Mouse (Mus musculus) kidney, embryonic 14.5 days (tissue): ENCODE measurements at regions not wholly inside any gene's neighbourhood (a gene's known extent, or its start where the extent isn't known, plus 50 kb on each side); places are given as distances from the start of the nearest gene placed in this dataset.

ENCODE experiments used
- ATAC-seq: fragments of 200-750 bp; cut with Nextera tagmentation; 2 replicates; pipeline ENCODE4 v1.8.0; 2017; ENCODE audit warnings: moderate number of reproducible peaks, mild to moderate bottlenecking, moderate TSS enrichment, moderate library complexity; ENCODE audit not compliant: low FRiP score, low TSS enrichment
- H3K27ac ChIP-seq: fragments of 300-500 bp; sonication (generic); 2 replicates; pipeline ENCODE4 v1.5.1; 2014; ENCODE audit warnings: low read depth, mild to moderate bottlenecking, low read length, moderate library complexity, mixed read lengths
- H3K27me3 ChIP-seq: fragments of 300-500 bp; sonication (generic); 2 replicates; pipeline ENCODE4 v1.6.1; 2014; ENCODE audit warnings: mild to moderate bottlenecking, low read length; ENCODE audit not compliant: control insufficient read depth, insufficient read depth
- H3K36me3 ChIP-seq: fragments of 300-500 bp; sonication (generic); 2 replicates; pipeline ENCODE4 v1.6.1; 2014; ENCODE audit warnings: low read length, mixed read lengths; ENCODE audit not compliant: control insufficient read depth, insufficient read depth
- H3K4me1 ChIP-seq: fragments of 300-500 bp; sonication (generic); 2 replicates; pipeline ENCODE4 v1.6.1; 2014; ENCODE audit warnings: low read length, mixed read lengths; ENCODE audit not compliant: control insufficient read depth, insufficient read depth
- H3K4me2 ChIP-seq: fragments of 300-500 bp; sonication (generic); replicated peaks from 2 replicates; pipeline ENCODE4 v1.6.1; 2014; ENCODE audit warnings: low read depth, mild to moderate bottlenecking, low read length
- H3K4me3 ChIP-seq: fragments of 300-500 bp; sonication (generic); 2 replicates; pipeline ENCODE4 v1.5.1; 2014; ENCODE audit warnings: mild to moderate bottlenecking, low read length
- H3K9ac ChIP-seq: fragments of 300-500 bp; sonication (generic); 2 replicates; pipeline ENCODE4 v1.6.1; 2014; ENCODE audit warnings: low read depth, mild to moderate bottlenecking, low read length, moderate library complexity
- H3K9me3 ChIP-seq: fragments of 300-500 bp; sonication (generic); 2 replicates; pipeline ENCODE4 v1.6.1; 2016; ENCODE audit warnings: low read length; ENCODE audit not compliant: control insufficient read depth
- WGBS: fragments of 180-500 bp; shearing (Covaris S2); extraction: QIAGEN DNeasy Blood & Tissue Kit; methylation state at CpG from one replicate; pipeline ENCODE4 v1.1.7; 2014; 5-methylcytosine and 5-hydroxymethylcytosine counted together

DNA sequence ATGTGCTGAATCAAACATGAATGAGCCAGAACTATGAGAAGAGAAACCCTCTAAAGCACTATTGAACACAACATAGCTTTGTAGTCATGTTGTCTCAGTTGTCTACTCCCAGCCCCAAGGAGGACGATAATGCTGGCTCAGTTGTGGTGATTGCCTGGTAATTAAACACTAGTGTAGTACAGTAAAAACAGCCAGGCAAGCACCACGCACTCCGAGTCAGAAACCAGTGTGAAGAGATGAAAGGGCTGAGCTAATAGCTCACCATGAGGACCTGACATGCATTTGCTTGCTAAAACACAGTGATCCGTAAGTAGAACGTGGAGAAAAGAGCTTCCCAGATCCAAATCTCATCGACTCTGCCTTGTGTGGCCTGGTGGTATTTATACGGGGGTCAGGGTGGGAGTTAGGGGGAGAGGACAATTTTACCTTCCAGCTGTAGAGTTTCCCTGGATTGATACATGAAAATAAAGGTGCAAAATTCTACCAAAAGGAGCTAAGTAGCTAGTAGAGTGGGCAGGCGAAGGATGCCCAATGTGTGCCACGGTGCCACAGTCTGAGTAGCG is 80.0 kb upstream of the Otx2 start:
- Histone ChIP-seq H3K27me3 (peaks cover 41% of the 10 kb centered on the region), H3K9ac (no peak overlapping the region), H3K4me2 (no peak overlapping the region), H3K4me3 (no peak overlapping the region), H3K36me3 (no peaks in the 10 kb centered on the region), H3K9me3 (no peaks in the 10 kb centered on the region), H3K27ac (no peak overlapping the region), H3K4me1 (no peaks in the 10 kb centered on the region)
- 15% methylated on average over 10 of the region's 10 CpGs for WGBS
- ATAC-seq: no peak

- Histone ChIP-seq H3K9me3 (no peaks in the 10 kb centered on the region), H3K4me1 (no peaks in the 10 kb centered on the region)
These were observed 79.5 kb upstream of the Otx2 start for GRCm38 (mm10) chr14:48753084-48753483.

DNA sequence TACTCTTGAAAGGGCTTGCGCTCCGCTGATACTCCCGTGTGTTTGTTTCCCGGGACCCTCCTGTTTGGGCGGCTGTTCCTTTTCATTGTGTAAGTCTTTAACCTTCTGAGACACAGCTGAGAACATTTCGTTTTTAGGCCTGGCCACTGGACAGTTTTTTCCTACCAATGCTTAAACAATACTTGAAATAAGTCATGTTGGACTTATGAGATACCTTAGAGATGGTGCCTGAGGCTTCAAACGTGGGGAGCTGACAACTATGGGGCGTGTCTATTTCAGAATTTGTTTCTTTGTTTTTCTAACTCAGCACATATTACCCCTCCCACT is 78.9 kb upstream of the Otx2 start:
- no peak overlapping the region for H3K4me3 ChIP-seq
- WGBS: 23% methylated on average over 8 of the region's 8 CpGs
- no peaks in the 10 kb centered on the region for H3K9me3 ChIP-seq
- no peak overlapping the region for H3K9ac ChIP-seq
- ATAC-seq: no peak
- no peaks in the 10 kb centered on the region for H3K36me3 ChIP-seq
- peaks cover 41% of the 10 kb centered on the region for H3K27me3 ChIP-seq
- H3K4me2 ChIP-seq: no peak overlapping the region; the same call in 1 of the 2 replicates
- H3K27ac ChIP-seq: no peak overlapping the region
- no peaks in the 10 kb centered on the region for H3K4me1 ChIP-seq

More at GRCm38 (mm10) chr14:48753084-48753483, 79.5 kb upstream of the Otx2 start:
- Histone ChIP-seq H3K4me3 (no peak overlapping the region), H3K27ac (no peak overlapping the region), H3K36me3 (no peaks in the 10 kb centered on the region), H3K4me2 (no peak overlapping the region), H3K9ac (no peak overlapping the region), H3K27me3 (peaks cover 41% of the 10 kb centered on the region)
- ATAC-seq: no peak
- 28% methylated on average over 7 of the region's 7 CpGs for WGBS

- ATAC-seq: no peak
- no peaks in the 10 kb centered on the region for H3K36me3 ChIP-seq
- H3K9me3 ChIP-seq: no peaks in the 10 kb centered on the region
- 11% methylated on average over 18 of the region's 18 CpGs for WGBS
- no peak overlapping the region; the same call in 1 of the 2 replicates for H3K4me2 ChIP-seq
- H3K27me3 ChIP-seq: peaks cover 41% of the 10 kb centered on the region
- H3K9ac ChIP-seq: no peak overlapping the region
- H3K4me3 ChIP-seq: no peak overlapping the region
- no peaks in the 10 kb centered on the region for H3K4me1 ChIP-seq
- no peak overlapping the region for H3K27ac ChIP-seq
These were observed 78.3 kb upstream of the Otx2 start for GRCm38 (mm10) chr14:48751751-48752578.

DNA sequence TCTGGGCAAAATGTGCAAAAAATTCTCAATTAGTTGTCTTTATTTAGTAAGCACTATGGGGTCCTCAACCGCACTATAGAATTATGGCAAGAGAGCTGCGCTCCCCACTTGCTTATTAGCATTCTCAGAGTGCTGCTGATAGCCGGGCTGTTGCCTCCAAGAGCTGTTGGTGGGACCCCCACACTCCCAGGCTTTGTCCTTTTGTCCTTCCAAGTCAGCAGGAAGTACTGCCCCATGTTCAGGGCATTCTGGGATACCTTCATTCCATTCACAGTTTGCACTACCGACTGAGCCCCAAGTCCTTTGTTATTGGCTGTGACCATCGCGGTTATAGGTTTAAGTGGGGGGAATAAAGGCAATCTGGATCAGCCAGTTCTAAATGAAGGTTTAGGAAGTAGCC is 77.4 kb upstream of the Otx2 start:
- no peak for ATAC-seq
- H3K36me3 ChIP-seq: no peaks in the 10 kb centered on the region
- peaks cover 41% of the 10 kb centered on the region for H3K27me3 ChIP-seq

GRCm38 (mm10) chr14:48748976-48749375 is 75.4 kb upstream of the Otx2 start:
- no peak overlapping the region for H3K27ac ChIP-seq
- no peak overlapping the region for H3K4me3 ChIP-seq
- H3K27me3 ChIP-seq: peaks cover 36% of the 10 kb centered on the region
- no peak for ATAC-seq
- H3K4me1 ChIP-seq: no peaks in the 10 kb centered on the region
- H3K9me3 ChIP-seq: no peaks in the 10 kb centered on the region
- H3K9ac ChIP-seq: no peak overlapping the region
- 92% methylated on average over 12 of the region's 12 CpGs for WGBS
- no peak overlapping the region for H3K4me2 ChIP-seq
- no peaks in the 10 kb centered on the region for H3K36me3 ChIP-seq

More for the DNA sequence above, 77.4 kb upstream of the Otx2 start:
- Histone ChIP-seq H3K4me2 (no peak overlapping the region), H3K9me3 (no peaks in the 10 kb centered on the region), H3K4me3 (no peak overlapping the region), H3K27ac (no peak overlapping the region), H3K4me1 (no peaks in the 10 kb centered on the region), H3K9ac (no peak overlapping the region)
- WGBS: 27% methylated on average over 6 of the region's 6 CpGs

- WGBS: 79% methylated on average over 1 of the region's 1 CpGs
- Histone ChIP-seq H3K4me1 (no peaks in the 10 kb centered on the region), H3K36me3 (no peaks in the 10 kb centered on the region), H3K4me3 (no peak overlapping the region), H3K9me3 (no peaks in the 10 kb centered on the region), H3K27me3 (peaks cover 29% of the 10 kb centered on the region), H3K4me2 (no peak overlapping the region), H3K27ac (no peak overlapping the region), H3K9ac (no peak overlapping the region)
- no peak for ATAC-seq
These were observed 74.3 kb upstream of the Otx2 start for GRCm38 (mm10) chr14:48747936-48748335.

- H3K4me2 ChIP-seq: no peak overlapping the region
- ATAC-seq: no peak
- H3K4me1 ChIP-seq: no peaks in the 10 kb centered on the region
- H3K9me3 ChIP-seq: no peaks in the 10 kb centered on the region
- no peaks in the 10 kb centered on the region for H3K36me3 ChIP-seq
- H3K9ac ChIP-seq: no peak overlapping the region
- no peak overlapping the region for H3K4me3 ChIP-seq
- H3K27ac ChIP-seq: no peak overlapping the region
- 70% methylated on average over 7 of the region's 7 CpGs for WGBS
- 0 out of 2 replicates have a peak, but pooled peaks cover 2% of the 10 kb centered on the region for H3K27me3 ChIP-seq
These were observed 67.5 kb upstream of the Otx2 start for GRCm38 (mm10) chr14:48740942-48741602.

- H3K9me3 ChIP-seq: no peaks in the 10 kb centered on the region
- WGBS: 90% methylated on average over 4 of the region's 4 CpGs
- no peak overlapping the region for H3K9ac ChIP-seq
- H3K4me2 ChIP-seq: no peak overlapping the region
- no peaks in the 10 kb centered on the region for H3K4me1 ChIP-seq
- no peak for ATAC-seq
- 0 out of 2 replicates have a peak, but pooled peaks cover 2% of the 10 kb centered on the region for H3K27me3 ChIP-seq
- no peak overlapping the region for H3K4me3 ChIP-seq
- H3K36me3 ChIP-seq: no peaks in the 10 kb centered on the region
- H3K27ac ChIP-seq: no peak overlapping the region
These were observed 65.5 kb upstream of the Otx2 start for GRCm38 (mm10) chr14:48739121-48739520.
